In the genomic region with DNA sequence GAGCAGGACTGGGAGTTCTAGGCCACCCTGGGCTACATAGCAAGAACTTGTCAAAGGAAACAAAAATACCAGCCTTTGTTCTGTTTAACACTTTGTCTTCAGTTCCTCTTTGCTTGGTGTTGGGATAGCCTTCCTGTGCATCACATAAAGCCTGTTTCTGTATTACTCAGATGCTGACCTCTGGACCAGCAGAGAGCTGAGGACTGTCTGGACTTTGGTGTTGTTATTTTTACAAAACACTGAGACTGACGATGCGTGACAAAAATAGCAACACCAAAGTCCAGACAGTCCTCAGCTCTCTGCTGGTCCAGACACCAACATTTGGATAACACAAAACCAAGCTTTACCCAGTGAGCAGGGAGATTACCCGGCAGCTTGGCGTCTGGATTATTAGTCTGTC, we compare ENCODE assay signal across 29 mouse cellular contexts. TPM values are rescaled to one million over a fixed set of nuclear protein-coding genes. Genes with fewer than 3 reads are reported as not detected.
DNase-seq lines count a peak whose midpoint lies in the region; ATAC-seq and TF ChIP-seq lines count a peak whose summit lies in the region.
"Had no signal": no experiment of that assay in that cellular context is flagged by ENCODE, and none has a peak within 500 bp of the region (broad histone marks: within the 10 kb centered on the region; RNA-seq: fewer than 3 reads in every experiment).

No protein-coding gene starts in this region.

- no peak overlapping the region for H3K27ac ChIP-seq in heart, embryonic 10.5 days
- peak overlapping the region; percentile 66; the same call in 1 of the 2 replicates for H3K27ac ChIP-seq in liver, postnatal 0 days (ENCODE audit: low read depth)
- H3K27ac ChIP-seq in liver, embryonic 12.5 days, result no peak overlapping the region
- H3K27ac ChIP-seq: forebrain, embryonic 10.5 days; hindbrain, embryonic 12.5 days; limb, embryonic 15.5 days; midbrain, embryonic 12.5 days; neural tube, embryonic 15.5 days; stomach, embryonic 15.5 days had no signal

- no peaks in the 10 kb centered on the region for H3K27me3 ChIP-seq in heart, embryonic 10.5 days (ENCODE audit: insufficient read depth, poor library complexity, severe bottlenecking)
- H3K27me3 ChIP-seq in liver, postnatal 0 days (ENCODE audit: insufficient read depth, low read length), result no peaks in the 10 kb centered on the region
- H3K27me3 ChIP-seq in liver, embryonic 12.5 days (replicated peaks), result no peaks in the 10 kb centered on the region
- H3K27me3 ChIP-seq: hindbrain, embryonic 12.5 days; limb, embryonic 15.5 days; midbrain, embryonic 12.5 days; neural tube, embryonic 15.5 days; stomach, embryonic 15.5 days had no signal

- no peak for TF ChIP-seq CTCF in liver, postnatal 0 days (IDR thresholded peaks at IDR 0.05; ENCODE audit: low read depth)

- peak; percentile 87 for ATAC-seq in liver, postnatal 0 days
- no peak for ATAC-seq in liver, embryonic 12.5 days
- ATAC-seq: forebrain, embryonic 16.5 days; intestine, postnatal 0 days had no signal

- TF ChIP-seq EP300 in liver, postnatal 0 days (IDR thresholded peaks at IDR 0.05; ENCODE audit: low read depth), result no peak

- DNase-seq in heart, adult 8-10 months (ENCODE audit: low spot score), result peak; percentile 3
- DNase-seq in heart, embryonic 10.5 days (ENCODE audit: low spot score), result no peak
- peak; percentile 70 for DNase-seq in kidney, adult 11 months
- no peak for DNase-seq in kidney, adult 18-20 months
- no peak for DNase-seq in liver, postnatal 0 days
- DNase-seq in adrenal gland, adult 8-10 months, result no peak
- DNase-seq in thymus, postnatal 10 days (ENCODE audit: low spot score in 2 of 2), result no peak
- DNase-seq: adrenal gland, adult 2 months; cerebellum, adult 11-12 months; cerebellum, postnatal 10 days; gastrocnemius, postnatal 25 days; layer of hippocampus, adult 9-11 months; left cerebral cortex, postnatal 4 days; lung, embryonic 14.5 days; right cerebral cortex, adult 18-20 months; right cerebral cortex, postnatal 4 days; thymus, postnatal 36 days had no signal

- no peak overlapping the region for H3K4me2 ChIP-seq in liver, postnatal 0 days (ENCODE audit: low read depth, low read length)
- no peak overlapping the region for H3K4me2 ChIP-seq in liver, embryonic 12.5 days
- H3K4me2 ChIP-seq: heart, embryonic 11.5 days; hindbrain, embryonic 12.5 days; limb, embryonic 15.5 days; lung, embryonic 14.5 days; midbrain, embryonic 12.5 days; neural tube, embryonic 15.5 days; stomach, embryonic 15.5 days had no signal

- no peak overlapping the region for H3K4me3 ChIP-seq in heart, embryonic 10.5 days
- no peak overlapping the region for H3K4me3 ChIP-seq in liver, postnatal 0 days (ENCODE audit: low read depth, low read length)
- H3K4me3 ChIP-seq in liver, embryonic 12.5 days, result no peak overlapping the region
- H3K4me3 ChIP-seq: forebrain, embryonic 10.5 days; hindbrain, embryonic 12.5 days; limb, embryonic 15.5 days; midbrain, embryonic 12.5 days; neural tube, embryonic 15.5 days; stomach, embryonic 15.5 days had no signal

- 34% methylated on average over 4 of the region's 4 CpGs for WGBS in heart, embryonic 10.5 days
- WGBS in liver, postnatal 0 days (ENCODE audit: insufficient replicate concordance), result 57% methylated on average over 4 of the region's 4 CpGs
- WGBS in liver, embryonic 12.5 days (ENCODE audit: insufficient replicate concordance), result 72% methylated on average over 4 of the region's 4 CpGs

- no peaks in the 10 kb centered on the region for H3K9me3 ChIP-seq in heart, embryonic 10.5 days
- no peaks in the 10 kb centered on the region for H3K9me3 ChIP-seq in liver, postnatal 0 days (ENCODE audit: low read length)
- H3K9me3 ChIP-seq in liver, embryonic 12.5 days (replicated peaks), result 0 out of 2 replicates have a peak, but pooled peaks cover 5% of the 10 kb centered on the region
- H3K9me3 ChIP-seq: forebrain, embryonic 10.5 days; hindbrain, embryonic 12.5 days; limb, embryonic 15.5 days; midbrain, embryonic 12.5 days; neural tube, embryonic 15.5 days; stomach, embryonic 15.5 days had no signal

- H3K4me1 ChIP-seq in heart, embryonic 10.5 days, result 0 out of 2 replicates have a peak, but pooled peaks cover 6% of the 10 kb centered on the region
- no peaks in the 10 kb centered on the region for H3K4me1 ChIP-seq in liver, postnatal 0 days (ENCODE audit: insufficient read depth)
- 0 out of 2 replicates have a peak, but pooled peaks cover 2% of the 10 kb centered on the region for H3K4me1 ChIP-seq in liver, embryonic 12.5 days
- H3K4me1 ChIP-seq: forebrain, embryonic 10.5 days; hindbrain, embryonic 12.5 days; limb, embryonic 15.5 days; midbrain, embryonic 12.5 days; neural tube, embryonic 15.5 days; stomach, embryonic 15.5 days had no signal

- no peaks in the 10 kb centered on the region for H3K36me3 ChIP-seq in heart, embryonic 10.5 days
- no peaks in the 10 kb centered on the region for H3K36me3 ChIP-seq in liver, postnatal 0 days (replicated peaks; ENCODE audit: insufficient read depth, low read length)
- no peaks in the 10 kb centered on the region for H3K36me3 ChIP-seq in liver, embryonic 12.5 days
- H3K36me3 ChIP-seq: forebrain, embryonic 10.5 days; hindbrain, embryonic 12.5 days; limb, embryonic 15.5 days; midbrain, embryonic 12.5 days; neural tube, embryonic 15.5 days; stomach, embryonic 15.5 days had no signal

- no peak overlapping the region for H3K9ac ChIP-seq in liver, postnatal 0 days (replicated peaks)
- no peak overlapping the region for H3K9ac ChIP-seq in liver, embryonic 12.5 days
- H3K9ac ChIP-seq: hindbrain, embryonic 12.5 days; limb, embryonic 15.5 days; lung, embryonic 14.5 days; midbrain, embryonic 12.5 days; neural tube, embryonic 15.5 days; stomach, embryonic 15.5 days had no signal

RNA-seq across cellular contexts. Expression of gene Lexm, which starts 16.3 kb away (rescaled TPM):
- not detected for total RNA-seq in heart, adult 8-10 months (2022)
- polyA plus RNA-seq in heart, embryonic 10.5 days (2016; fragmentation: Nextera tagmentation; extraction: Ambion mirVana), result 0.80 TPM in 1 of 2 replicates, not detected in the other
- polyA plus RNA-seq in liver, postnatal 0 days (2015; fragmentation: Nextera tagmentation; extraction: Ambion mirVana), result not detected in 2 replicates
- 0.17 and 0.26 TPM in 2 replicates for polyA plus RNA-seq in liver, embryonic 12.5 days (2016; fragmentation: Nextera tagmentation; extraction: Ambion mirVana)
- not detected for total RNA-seq in adrenal gland, adult 8-10 months (2022)
- total RNA-seq: adrenal gland, adult 2 months; gastrocnemius, postnatal 25 days; left cerebral cortex, adult 18-20 months; megakaryocyte, adult 5-6 weeks had no signal
- polyA plus RNA-seq: adrenal gland, adult 2 months; forebrain, embryonic 10.5 days; forebrain, embryonic 16.5 days; intestine, postnatal 0 days; limb, embryonic 15.5 days; lung, embryonic 14.5 days; neural tube, embryonic 15.5 days; stomach, embryonic 15.5 days had no signal

RNA-seq across cellular contexts. Expression of gene Ttc22, which starts 21.5 kb away (rescaled TPM):
- under 1 TPM in 2 of 4 experiments, not detected in 2; 0.11 to 0.16 TPM for total RNA-seq in heart, adult 8-10 months (2022)
- 0.23 and 0.79 TPM in 2 replicates for polyA plus RNA-seq in heart, embryonic 10.5 days (2016; fragmentation: Nextera tagmentation; extraction: Ambion mirVana)
- not detected in 2 replicates for polyA plus RNA-seq in liver, postnatal 0 days (2015; fragmentation: Nextera tagmentation; extraction: Ambion mirVana)
- 0.05 and 0.07 TPM in 2 replicates for polyA plus RNA-seq in liver, embryonic 12.5 days (2016; fragmentation: Nextera tagmentation; extraction: Ambion mirVana)
- under 1 TPM in 1 of 4 experiments, not detected in 3; 0.10 TPM for total RNA-seq in adrenal gland, adult 8-10 months (2022)
- total RNA-seq: gastrocnemius, postnatal 25 days; megakaryocyte, adult 5-6 weeks had no signal
- polyA plus RNA-seq: adrenal gland, adult 2 months; forebrain, embryonic 10.5 days had no signal

RNA-seq across cellular contexts. Expression of gene Dhcr24, which starts 39.9 kb away (rescaled TPM):
- total RNA-seq in heart, adult 8-10 months (2022), result 1 to 10 TPM; 1.7 to 2.0 (median 1.8) TPM
- polyA plus RNA-seq in heart, embryonic 10.5 days (2016; fragmentation: Nextera tagmentation; extraction: Ambion mirVana), result 6.1 and 9.7 TPM in 2 replicates
- 13.6 and 17.1 TPM in 2 replicates for polyA plus RNA-seq in liver, postnatal 0 days (2015; fragmentation: Nextera tagmentation; extraction: Ambion mirVana)
- polyA plus RNA-seq in liver, embryonic 12.5 days (2016; fragmentation: Nextera tagmentation; extraction: Ambion mirVana), result 5.8 and 5.9 TPM in 2 replicates
- total RNA-seq in adrenal gland, adult 8-10 months (2022), result 100 to 1,000 TPM in 2 of 4 experiments, 10 to 100 TPM in 2; 77.6 to 360 (median 221) TPM

RNA-seq across cellular contexts. Expression of gene Pars2, which starts 50.1 kb away (rescaled TPM):
- total RNA-seq in heart, adult 8-10 months (2022), result 1 to 10 TPM; 3.9 to 5.7 (median 5.3) TPM
- 14.9 and 16.9 TPM in 2 replicates for polyA plus RNA-seq in heart, embryonic 10.5 days (2016; fragmentation: Nextera tagmentation; extraction: Ambion mirVana)
- polyA plus RNA-seq in liver, postnatal 0 days (2015; fragmentation: Nextera tagmentation; extraction: Ambion mirVana), result 3.9 and 4.3 TPM in 2 replicates
- polyA plus RNA-seq in liver, embryonic 12.5 days (2016; fragmentation: Nextera tagmentation; extraction: Ambion mirVana), result 6.9 and 7.5 TPM in 2 replicates
- 1 to 10 TPM; 5.7 to 9.5 (median 8.5) TPM for total RNA-seq in adrenal gland, adult 8-10 months (2022)

Comparison
In these comparisons a context has a peak if more than half of its experiments do, and no peak if none do; other contexts are left out.
1. DNase-seq: peak in heart, adult 8-10 months (single experiment) and kidney, adult 11 months (single experiment); none in heart, embryonic 10.5 days (single experiment), kidney, adult 18-20 months (single experiment), liver, postnatal 0 days (single experiment), adrenal gland, adult 8-10 months (single experiment) and thymus, postnatal 10 days (0 of 2).